8 mouse cellular contexts compared by ENCODE assay signal in genomic region chr10:111009641-111010479, GRCm38 (mm10). TPM values are rescaled to one million over a fixed set of nuclear protein-coding genes. Genes with fewer than 3 reads are reported as not detected.
A peak's percentile ranks its signal among the peaks of the same experiment; 100 is the strongest.
DNase-seq lines count a peak whose midpoint lies in the region; ATAC-seq and TF ChIP-seq lines count a peak whose summit lies in the region.

Gene Zdhhc17 (minus strand): TSS chr10:111010140.

- peak within 1 kb of the TSS; percentile 88 for H3K4me3 ChIP-seq in embryonic facial prominence, embryonic 10.5 days
- peak within 1 kb of the TSS; percentile 92 for H3K4me3 ChIP-seq in intestine, postnatal 0 days (ENCODE audit: low read depth, low read length)
- peak within 1 kb of the TSS; percentile 94 for H3K4me3 ChIP-seq in midbrain, embryonic 11.5 days (ENCODE audit: low read depth, low read length)

- under 1% methylated on average over 110 of the region's 112 CpGs for WGBS in embryonic facial prominence, embryonic 10.5 days
- WGBS in intestine, postnatal 0 days = 0% methylated on average over 104 of the region's 112 CpGs
- WGBS in midbrain, embryonic 11.5 days = 1% methylated on average over 100 of the region's 112 CpGs

- no peak for TF ChIP-seq CTCF in intestine, postnatal 0 days (IDR thresholded peaks at IDR 0.05; ENCODE audit: low read depth)

- H3K4me2 ChIP-seq in intestine, postnatal 0 days (replicated peaks; ENCODE audit: low read depth) = peak within 1 kb of the TSS; percentile 88
- H3K4me2 ChIP-seq in midbrain, embryonic 11.5 days = peak within 1 kb of the TSS; percentile 49

- H3K9ac ChIP-seq in intestine, postnatal 0 days (ENCODE audit: low read depth, low read length) = peak within 1 kb of the TSS; percentile 96
- peak within 1 kb of the TSS; percentile 99 for H3K9ac ChIP-seq in midbrain, embryonic 11.5 days (ENCODE audit: low read length)

- intact Hi-C loops in left cerebral cortex, postnatal 4 days (cut with DNase I) = no loop called here

- peak; percentile 92 for ATAC-seq in intestine, postnatal 0 days
- ATAC-seq in midbrain, embryonic 11.5 days (ENCODE audit: low FRiP score) = peak; percentile 92

- H3K27me3 ChIP-seq in embryonic facial prominence, embryonic 10.5 days (replicated peaks; ENCODE audit: low read depth, poor library complexity, severe bottlenecking) = 0 out of 2 replicates have a peak, but pooled peaks cover 5% of the 10 kb centered on the region
- H3K27me3 ChIP-seq in intestine, postnatal 0 days (replicated peaks; ENCODE audit: control insufficient read depth, insufficient read depth, low read length) = no peaks in the 10 kb centered on the region
- H3K27me3 ChIP-seq in midbrain, embryonic 11.5 days (ENCODE audit: control insufficient read depth, insufficient read depth, low read length) = no peaks in the 10 kb centered on the region

- H3K27ac ChIP-seq in embryonic facial prominence, embryonic 10.5 days (replicated peaks) = peak within 1 kb of the TSS; percentile 100
- peak within 1 kb of the TSS; percentile 95 for H3K27ac ChIP-seq in intestine, postnatal 0 days (ENCODE audit: low read depth, low read length)
- H3K27ac ChIP-seq in midbrain, embryonic 11.5 days (ENCODE audit: low read depth, low read length) = peak within 1 kb of the TSS; percentile 99

- H3K9me3 ChIP-seq in embryonic facial prominence, embryonic 10.5 days = no peaks in the 10 kb centered on the region
- H3K9me3 ChIP-seq in intestine, postnatal 0 days (ENCODE audit: control insufficient read depth) = no peaks in the 10 kb centered on the region
- H3K9me3 ChIP-seq in midbrain, embryonic 11.5 days (ENCODE audit: control insufficient read depth, low read length) = no peaks in the 10 kb centered on the region

- no peaks in the 10 kb centered on the region for H3K36me3 ChIP-seq in embryonic facial prominence, embryonic 10.5 days (replicated peaks)
- H3K36me3 ChIP-seq in intestine, postnatal 0 days (ENCODE audit: control insufficient read depth, insufficient read depth) = no peaks in the 10 kb centered on the region
- no peaks in the 10 kb centered on the region for H3K36me3 ChIP-seq in midbrain, embryonic 11.5 days (ENCODE audit: control insufficient read depth, insufficient read depth, low read length)

- peaks cover 16% of the 10 kb centered on the region for H3K4me1 ChIP-seq in embryonic facial prominence, embryonic 10.5 days
- H3K4me1 ChIP-seq in intestine, postnatal 0 days (replicated peaks; ENCODE audit: control insufficient read depth, insufficient read depth, low read length) = peaks cover 6% of the 10 kb centered on the region; the same call in 1 of the 2 replicates
- H3K4me1 ChIP-seq in midbrain, embryonic 11.5 days (ENCODE audit: control insufficient read depth, insufficient read depth, low read length) = peaks cover 5% of the 10 kb centered on the region; the same call in 1 of the 2 replicates

- DNase-seq in adrenal gland, postnatal 14 days = peak; percentile 93
- peak; percentile 91 for DNase-seq in embryonic facial prominence, embryonic 10.5 days (ENCODE audit: low spot score)
- no peak for DNase-seq in gonadal fat pad, adult 2 months (ENCODE audit: low read depth)
- peak; percentile 92 for DNase-seq in left cerebral cortex, postnatal 4 days
- DNase-seq in midbrain, embryonic 11.5 days (ENCODE audit: low spot score, missing footprints) = peak; percentile 98
- peak; percentile 86 for DNase-seq in right cerebral cortex, postnatal 4 days
- DNase-seq in yolk sac, embryonic 10.5 days (ENCODE audit: low spot score) = peak; percentile 93

RNA-seq across cellular contexts. Expression of gene Zdhhc17, which starts in this region (rescaled TPM):
- 33.6 and 37.1 TPM in 2 replicates for total RNA-seq in adrenal gland, postnatal 14 days (2021)
- 28.1 and 29.3 TPM in 2 replicates for polyA plus RNA-seq in embryonic facial prominence, embryonic 10.5 days (2016; fragmentation: Nextera tagmentation; extraction: Ambion mirVana)
- 16.2 and 17.0 TPM in 2 replicates for polyA plus RNA-seq in gonadal fat pad, adult 2 months (2012; rRNA removed)
- polyA plus RNA-seq in intestine, postnatal 0 days (2015; fragmentation: Nextera tagmentation; extraction: Ambion mirVana) = 5.4 and 5.9 TPM in 2 replicates
- total RNA-seq in left cerebral cortex, postnatal 4 days (2021) = 10 to 100 TPM; 77.7 to 87.0 TPM
- polyA plus RNA-seq in midbrain, embryonic 11.5 days (2014; fragmentation: Nextera tagmentation; extraction: Ambion mirVana) = 29.5 and 30.3 TPM in 2 replicates
